In the genomic region with DNA sequence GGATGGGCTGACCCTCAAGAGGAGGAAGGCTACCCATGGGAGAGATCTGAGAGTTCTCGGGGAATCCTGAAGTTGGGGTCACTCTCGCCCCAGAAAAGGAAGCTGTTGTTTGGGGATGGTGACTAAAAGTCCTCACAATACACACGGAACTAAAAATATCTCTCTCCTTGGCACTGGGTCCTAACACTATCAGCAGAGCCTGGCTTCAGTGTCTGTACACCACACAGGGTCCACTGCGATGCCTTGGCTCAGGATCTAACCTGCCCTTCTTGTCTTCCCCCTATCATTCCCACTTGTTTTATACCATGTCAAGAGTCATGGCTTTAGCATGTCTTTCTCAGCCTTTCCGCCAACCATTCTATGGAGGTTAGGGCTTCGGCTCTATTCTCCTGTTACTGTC, we compare ENCODE assay signal across 15 mouse cellular contexts.
DNase-seq lines count a peak whose midpoint lies in the region; ATAC-seq and TF ChIP-seq lines count a peak whose summit lies in the region.
"Had no signal": no experiment of that assay in that cellular context is flagged by ENCODE, and none has a peak within 500 bp of the region (broad histone marks: within the 10 kb centered on the region; RNA-seq: fewer than 3 reads in every experiment).

No protein-coding gene starts in this region.

- TF ChIP-seq POLR2A in heart, adult 2 months (IDR thresholded peaks at IDR 0.05; ENCODE audit: insufficient read depth, low read depth, low read length): peak; percentile 50
- no peak for TF ChIP-seq POLR2A in bone marrow macrophage, adult 2 months (IDR thresholded peaks at IDR 0.05; ENCODE audit: borderline replicate concordance, low read depth, low read length)

- peak; percentile 47 to 63 for DNase-seq in heart, adult 2 months
- no peak for DNase-seq in heart, postnatal 25 days (ENCODE audit: low spot score)
- DNase-seq in yolk sac, embryonic 10.5 days (ENCODE audit: low spot score): no peak
- DNase-seq: B cell, adult 2 months; cerebellum, adult 18-20 months; kidney, adult 18-20 months; kidney, postnatal 14 days; layer of hippocampus, postnatal 36 days; left cerebral cortex, postnatal 4 days had no signal

- H3K4me3 ChIP-seq in heart, adult 2 months: peak overlapping the region; percentile 32
- H3K4me3 ChIP-seq in bone marrow macrophage, adult 2 months (ENCODE audit: insufficient read depth, low read length): no peak overlapping the region
- no peak overlapping the region for H3K4me3 ChIP-seq in heart, embryonic 13.5 days
- H3K4me3 ChIP-seq in macrophage (ENCODE audit: inconsistent target): no peak overlapping the region
- H3K4me3 ChIP-seq in intestine, postnatal 0 days (ENCODE audit: low read depth, low read length): no peak overlapping the region
- H3K4me3 ChIP-seq: forebrain, embryonic 10.5 days had no signal

- H3K27me3 ChIP-seq in heart, adult 2 months (ENCODE audit: control insufficient read depth, insufficient read depth, low read length): no peaks in the 10 kb centered on the region
- no peaks in the 10 kb centered on the region for H3K27me3 ChIP-seq in heart, embryonic 13.5 days (replicated peaks)
- H3K27me3 ChIP-seq in intestine, postnatal 0 days (replicated peaks; ENCODE audit: control insufficient read depth, insufficient read depth, low read length): no peaks in the 10 kb centered on the region

- H3K27ac ChIP-seq in heart, adult 2 months: peak overlapping the region; percentile 88
- peak overlapping the region; percentile 91 for H3K27ac ChIP-seq in bone marrow macrophage, adult 2 months (ENCODE audit: insufficient read depth, low read depth, low read length)
- peak overlapping the region; percentile 41 for H3K27ac ChIP-seq in heart, embryonic 13.5 days (replicated peaks)
- H3K27ac ChIP-seq in macrophage: peak overlapping the region; percentile 61
- no peak overlapping the region for H3K27ac ChIP-seq in intestine, postnatal 0 days (ENCODE audit: low read depth, low read length)

- TF ChIP-seq EP300 in heart, adult 2 months (IDR thresholded peaks at IDR 0.05; ENCODE audit: insufficient read depth, low read depth, low read length): no peak

- peak overlapping the region; percentile 59; the same call in 1 of the 2 replicates for H3K4me2 ChIP-seq in heart, embryonic 13.5 days
- H3K4me2 ChIP-seq in intestine, postnatal 0 days (replicated peaks; ENCODE audit: low read depth): no peak overlapping the region

- H3K36me3 ChIP-seq in heart, adult 2 months (ENCODE audit: control insufficient read depth, insufficient read depth, low read length): no peaks in the 10 kb centered on the region
- no peaks in the 10 kb centered on the region for H3K36me3 ChIP-seq in heart, embryonic 13.5 days
- no peaks in the 10 kb centered on the region for H3K36me3 ChIP-seq in macrophage (ENCODE audit: inconsistent target)
- no peaks in the 10 kb centered on the region for H3K36me3 ChIP-seq in intestine, postnatal 0 days (ENCODE audit: control insufficient read depth, insufficient read depth)
- H3K36me3 ChIP-seq: forebrain, embryonic 10.5 days had no signal

- no peaks in the 10 kb centered on the region for H3K9me3 ChIP-seq in heart, embryonic 13.5 days
- H3K9me3 ChIP-seq in intestine, postnatal 0 days (ENCODE audit: control insufficient read depth): no peaks in the 10 kb centered on the region
- H3K9me3 ChIP-seq: forebrain, embryonic 10.5 days had no signal

- intact Hi-C loops in heart, adult 2 months (cut with DNase I): loop anchor here (5.0 kb wide), 1 partner anchor 127 kb away; no protein-coding TSS in a partner anchor
- intact Hi-C loops in heart, postnatal 25 days (cut with DNase I): no loop called here

- H3K9ac ChIP-seq in heart, adult 2 months (ENCODE audit: low read depth, low read length): peak overlapping the region; percentile 18
- H3K9ac ChIP-seq in heart, embryonic 13.5 days: no peak overlapping the region
- no peak overlapping the region for H3K9ac ChIP-seq in intestine, postnatal 0 days (ENCODE audit: low read depth, low read length)

- no peak for ATAC-seq in heart, embryonic 13.5 days (ENCODE audit: extremely low read depth, insufficient number of reproducible peaks, low FRiP score, low TSS enrichment)
- no peak for ATAC-seq in intestine, postnatal 0 days
- ATAC-seq: hindbrain, embryonic 16.5 days had no signal

- H3K79me2 ChIP-seq in heart, adult 2 months (replicated peaks; ENCODE audit: control insufficient read depth, insufficient read depth, low read length): no peaks in the 10 kb centered on the region
- peaks cover 3% of the 10 kb centered on the region; the same call in 1 of the 2 replicates for H3K79me2 ChIP-seq in macrophage (ENCODE audit: inconsistent target)

- 34% methylated on average over 6 of the region's 6 CpGs for WGBS in heart, adult 2 months
- 57% methylated on average over 6 of the region's 6 CpGs for WGBS in heart, embryonic 13.5 days
- 61% methylated on average over 6 of the region's 6 CpGs for WGBS in macrophage (ENCODE audit: missing documents)
- 94% methylated on average over 6 of the region's 6 CpGs for WGBS in intestine, postnatal 0 days

- H3K4me1 ChIP-seq in heart, adult 2 months (ENCODE audit: control insufficient read depth, insufficient read depth, low read length): peaks cover 1% of the 10 kb centered on the region
- H3K4me1 ChIP-seq in bone marrow macrophage, adult 2 months (ENCODE audit: control insufficient read depth, insufficient read depth, low read length): peaks cover 25% of the 10 kb centered on the region
- peaks cover 28% of the 10 kb centered on the region for H3K4me1 ChIP-seq in heart, embryonic 13.5 days
- no peaks in the 10 kb centered on the region for H3K4me1 ChIP-seq in intestine, postnatal 0 days (replicated peaks; ENCODE audit: control insufficient read depth, insufficient read depth, low read length)

- no peak for TF ChIP-seq CTCF in heart, adult 2 months (IDR thresholded peaks at IDR 0.05)
- TF ChIP-seq CTCF in bone marrow macrophage, adult 2 months (IDR thresholded peaks at IDR 0.05; ENCODE audit: low read depth, low read length): no peak
- no peak for TF ChIP-seq CTCF in intestine, postnatal 0 days (IDR thresholded peaks at IDR 0.05; ENCODE audit: low read depth)

Comparison
In these comparisons a context has a peak if more than half of its experiments do, and no peak if none do; other contexts are left out.
1. DNase-seq: peak in heart, adult 2 months (2 of 2); none in heart, postnatal 25 days (single experiment) and yolk sac, embryonic 10.5 days (single experiment).